Mouse (Mus musculus) erythroblast, embryonic 14.5 days (primary cell): ENCODE measurements around the gene Speg.

Experiments used
- GATA1 ChIP-seq: IDR thresholded peaks from 2 replicates; pipeline ENCODE4 v1.6.1; 2012; ENCODE audit warnings: low read length, inconsistent platforms, mixed read lengths
- TAL1 ChIP-seq: IDR thresholded peaks from 3 replicates; pipeline ENCODE4 v1.6.1; 2012; ENCODE audit warnings: low read length, inconsistent platforms, mixed read lengths

DNA sequence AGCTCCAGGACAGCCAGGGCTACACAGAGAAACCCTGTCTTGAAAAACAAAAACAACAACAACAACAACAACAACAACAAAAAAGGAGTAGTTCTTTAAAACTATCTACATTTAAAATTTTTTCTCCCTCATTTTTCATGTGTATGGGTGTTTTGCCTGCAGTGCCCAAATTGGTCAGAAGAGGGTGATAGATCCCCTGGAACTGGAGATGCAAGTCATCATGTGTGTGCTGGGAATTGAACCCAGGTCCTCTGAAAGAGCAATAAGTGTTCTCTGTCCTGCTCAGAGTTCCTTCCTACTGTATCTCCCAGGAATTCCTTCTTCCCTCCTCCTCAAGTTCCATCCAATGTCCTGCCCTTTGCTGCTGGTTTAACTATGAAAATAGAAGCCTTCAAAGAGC, 47.6 kb upstream of the Speg start:
- TF ChIP-seq TAL1 (no peak), GATA1 (no peak)
